Mouse (Mus musculus): ENCODE measurements at regions not wholly inside any gene's neighbourhood (a gene's known extent, or its start where the extent isn't known, plus 50 kb on each side); places are given as distances from the start of the nearest gene placed in this dataset.

DNA sequence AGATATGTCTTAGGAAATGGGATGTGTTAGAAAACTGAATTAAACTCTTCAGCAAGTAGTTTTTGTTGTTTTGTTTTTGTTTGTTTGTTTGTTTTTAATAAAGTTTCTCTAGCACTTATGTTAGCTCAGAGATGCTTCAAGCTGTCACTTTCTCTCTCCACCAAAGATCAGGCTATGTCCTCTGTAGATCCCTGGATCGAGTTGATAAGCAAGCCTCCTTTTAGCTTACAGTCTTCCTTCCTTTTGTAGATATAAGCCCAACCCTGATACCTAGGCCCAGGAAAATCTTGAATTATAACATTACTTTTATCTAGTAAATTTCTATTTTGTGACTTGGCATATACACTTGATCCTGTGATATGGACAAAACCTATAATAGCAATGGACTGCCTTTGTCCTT, 232.0 kb downstream of the Pik3r1 start:
- ATAC-seq (ENCODE audit: insufficient number of reproducible peaks, insufficient read depth, low FRiP score, low TSS enrichment, low read depth), result no peak
- Histone ChIP-seq H3K27ac (no peak overlapping the region), H3K27me3 (peaks cover 3% of the 10 kb centered on the region; the same call in 1 of the 2 replicates), H3K36me3 (no peaks in the 10 kb centered on the region), H3K9me3 (no peaks in the 10 kb centered on the region), H3K4me2 (no peak overlapping the region), H3K4me3 (replicated peaks) (no peak overlapping the region), H3K4me1 (replicated peaks) (peaks cover 8% of the 10 kb centered on the region), H3K9ac (replicated peaks) (no peak overlapping the region)
- 75% methylated on average over 1 of the region's 1 CpGs for WGBS

DNA sequence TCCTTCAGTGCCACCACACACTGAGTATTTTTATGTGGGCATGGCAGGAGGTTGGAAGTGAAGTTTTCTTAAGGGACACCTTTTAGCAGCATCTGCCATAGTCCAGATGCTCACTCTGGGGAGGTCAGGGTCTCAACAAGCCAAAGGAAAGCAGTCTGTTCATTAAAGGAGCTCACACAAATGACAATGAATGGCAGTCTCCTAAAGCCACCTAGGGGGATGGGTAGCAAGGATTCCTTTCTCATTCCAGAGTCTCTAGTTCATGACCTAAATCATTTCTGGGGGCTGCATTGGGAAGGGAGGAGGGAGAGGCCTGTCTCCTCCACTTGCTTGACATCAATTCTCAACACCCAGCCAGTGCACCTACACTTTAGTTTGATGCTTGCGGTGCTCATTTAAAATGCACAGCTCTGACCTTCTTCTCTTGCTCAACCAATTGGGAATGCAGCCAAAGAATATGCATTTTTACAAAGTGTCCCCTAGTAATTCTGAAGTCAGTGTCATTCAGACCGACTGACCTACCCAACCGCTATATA, 232.6 kb downstream of the Pik3r1 start:
- Histone ChIP-seq H3K4me3 (replicated peaks) (no peak overlapping the region), H3K9me3 (no peaks in the 10 kb centered on the region), H3K4me2 (no peak overlapping the region), H3K36me3 (no peaks in the 10 kb centered on the region), H3K27me3 (no peaks in the 10 kb centered on the region), H3K4me1 (replicated peaks) (peaks cover 1% of the 10 kb centered on the region), H3K9ac (replicated peaks) (no peak overlapping the region), H3K27ac (no peak overlapping the region)
- WGBS, result 92% methylated on average over 3 of the region's 3 CpGs
- no peak for ATAC-seq (ENCODE audit: insufficient number of reproducible peaks, insufficient read depth, low FRiP score, low TSS enrichment, low read depth)

DNA sequence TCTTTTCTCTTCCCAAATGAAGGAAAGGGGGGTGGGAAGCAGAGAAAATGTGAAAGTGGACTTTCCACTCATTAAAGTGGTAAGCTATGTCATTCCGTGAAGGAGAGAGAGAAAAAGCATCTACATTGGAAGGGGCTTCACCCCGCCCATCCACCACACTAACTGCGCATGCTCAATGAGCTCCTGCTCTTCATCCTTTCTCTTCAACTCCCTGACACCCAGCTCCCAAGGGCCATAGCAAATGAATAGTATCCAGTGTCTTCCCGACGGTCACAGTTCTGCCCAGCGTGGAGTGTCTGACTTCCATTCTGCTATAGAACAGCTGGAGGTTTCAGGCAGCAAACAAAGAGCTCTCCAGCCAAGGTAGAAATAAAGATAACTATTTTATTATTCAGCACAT, 233.5 kb downstream of the Pik3r1 start:
- no peak overlapping the region for H3K4me3 ChIP-seq (replicated peaks)
- no peak overlapping the region for H3K27ac ChIP-seq
- no peaks in the 10 kb centered on the region for H3K9me3 ChIP-seq
- H3K4me1 ChIP-seq (replicated peaks), result no peaks in the 10 kb centered on the region
- ATAC-seq (ENCODE audit: insufficient number of reproducible peaks, insufficient read depth, low FRiP score, low TSS enrichment, low read depth), result no peak
- WGBS, result 73% methylated on average over 6 of the region's 6 CpGs
- H3K9ac ChIP-seq (replicated peaks), result no peak overlapping the region
- no peaks in the 10 kb centered on the region for H3K27me3 ChIP-seq
- H3K4me2 ChIP-seq, result no peak overlapping the region
- H3K36me3 ChIP-seq, result no peaks in the 10 kb centered on the region

- H3K4me1 ChIP-seq (replicated peaks), result no peaks in the 10 kb centered on the region
- H3K36me3 ChIP-seq, result no peaks in the 10 kb centered on the region
- H3K27me3 ChIP-seq, result no peaks in the 10 kb centered on the region
- H3K9me3 ChIP-seq, result no peaks in the 10 kb centered on the region
- WGBS, result 36% methylated on average over 4 of the region's 4 CpGs
- H3K4me2 ChIP-seq, result no peak overlapping the region
- H3K4me3 ChIP-seq (replicated peaks), result no peak overlapping the region
- ATAC-seq (ENCODE audit: insufficient number of reproducible peaks, insufficient read depth, low FRiP score, low TSS enrichment, low read depth), result no peak
- H3K27ac ChIP-seq, result no peak overlapping the region
- H3K9ac ChIP-seq (replicated peaks), result no peak overlapping the region
Measured at GRCm38 (mm10) chr13:101532913-101533312, 235.1 kb downstream of the Pik3r1 start.

DNA sequence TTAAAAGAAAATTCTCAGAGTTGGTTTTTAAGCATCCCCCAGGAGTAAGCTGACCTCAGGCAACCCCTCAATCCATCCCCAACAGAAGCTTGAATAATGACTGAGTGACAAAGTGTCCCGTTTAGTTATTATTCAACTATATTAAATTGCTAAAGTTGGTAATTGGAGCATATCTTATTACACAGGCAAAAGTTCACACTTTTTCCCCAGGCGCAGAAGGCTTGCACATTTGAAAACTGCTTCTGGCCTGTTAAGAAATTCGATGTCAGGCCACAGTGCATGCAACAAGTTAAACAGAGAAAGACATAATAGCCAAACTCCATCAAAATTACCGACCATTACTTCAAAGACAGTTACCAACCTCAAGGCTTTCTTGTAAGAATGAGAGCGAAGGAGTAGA, 240.3 kb downstream of the Pik3r1 start:
- no peaks in the 10 kb centered on the region for H3K9me3 ChIP-seq
- H3K27me3 ChIP-seq, result no peaks in the 10 kb centered on the region
- no peak for ATAC-seq (ENCODE audit: insufficient number of reproducible peaks, insufficient read depth, low FRiP score, low TSS enrichment, low read depth)
- no peaks in the 10 kb centered on the region for H3K36me3 ChIP-seq
- H3K4me3 ChIP-seq (replicated peaks), result no peak overlapping the region
- H3K27ac ChIP-seq, result no peak overlapping the region
- WGBS, result 76% methylated on average over 5 of the region's 5 CpGs
- no peak overlapping the region for H3K9ac ChIP-seq (replicated peaks)
- no peak overlapping the region for H3K4me2 ChIP-seq
- H3K4me1 ChIP-seq (replicated peaks), result no peaks in the 10 kb centered on the region

DNA sequence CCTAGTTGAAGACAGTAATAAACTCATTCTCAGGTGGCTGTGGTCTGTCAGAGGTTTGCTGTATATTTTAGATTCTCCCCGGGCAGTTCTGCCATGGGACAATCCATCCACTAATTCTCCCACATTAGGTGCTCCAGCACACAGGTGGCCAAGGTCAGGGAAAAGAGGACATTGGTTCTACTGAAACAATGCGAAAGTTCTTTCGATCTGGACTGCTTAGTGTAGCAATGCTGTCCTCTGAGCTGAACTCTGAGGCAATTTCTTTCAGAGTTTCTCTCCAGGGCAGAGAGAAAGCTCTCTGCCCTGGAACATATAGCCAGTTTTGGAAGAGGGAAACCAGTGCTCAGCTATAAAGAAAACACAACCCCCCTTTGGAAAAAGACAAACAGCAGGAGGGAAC, 243.2 kb downstream of the Pik3r1 start:
- 84% methylated on average over 3 of the region's 3 CpGs for WGBS

DNA sequence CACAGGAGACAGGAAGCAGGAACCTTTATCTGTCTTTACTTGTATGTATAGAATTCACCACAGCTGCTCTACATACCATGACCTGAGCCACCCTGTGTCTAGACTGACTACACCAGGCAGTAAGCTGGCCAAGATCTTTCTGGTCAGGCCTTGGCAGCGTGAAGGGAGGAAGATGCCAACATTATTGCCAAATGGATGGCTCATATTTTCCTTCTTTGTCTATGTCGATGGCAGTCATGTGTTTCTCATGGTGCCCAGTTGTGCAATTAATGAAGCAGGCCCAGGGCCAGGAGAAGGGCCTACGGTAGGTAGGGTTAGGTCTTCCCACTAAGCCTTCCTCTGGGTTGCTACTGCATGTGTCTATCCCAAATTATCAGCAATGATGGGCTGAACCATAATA, 243.8 kb downstream of the Pik3r1 start:
- Histone ChIP-seq H3K36me3 (no peaks in the 10 kb centered on the region), H3K9me3 (no peaks in the 10 kb centered on the region), H3K9ac (replicated peaks) (no peak overlapping the region), H3K27ac (no peak overlapping the region), H3K4me2 (no peak overlapping the region), H3K27me3 (no peaks in the 10 kb centered on the region), H3K4me1 (replicated peaks) (no peaks in the 10 kb centered on the region), H3K4me3 (replicated peaks) (no peak overlapping the region)
- ATAC-seq (ENCODE audit: insufficient number of reproducible peaks, insufficient read depth, low FRiP score, low TSS enrichment, low read depth), result no peak
- WGBS, result 89% methylated on average over 3 of the region's 3 CpGs

More for the DNA sequence above, 243.2 kb downstream of the Pik3r1 start:
- ATAC-seq (ENCODE audit: insufficient number of reproducible peaks, insufficient read depth, low FRiP score, low TSS enrichment, low read depth), result no peak
- H3K4me2 ChIP-seq, result no peak overlapping the region
- no peak overlapping the region for H3K9ac ChIP-seq (replicated peaks)
- no peaks in the 10 kb centered on the region for H3K27me3 ChIP-seq
- no peak overlapping the region for H3K27ac ChIP-seq
- H3K9me3 ChIP-seq, result no peaks in the 10 kb centered on the region
- H3K4me1 ChIP-seq (replicated peaks), result no peaks in the 10 kb centered on the region
- H3K36me3 ChIP-seq, result no peaks in the 10 kb centered on the region
- H3K4me3 ChIP-seq (replicated peaks), result no peak overlapping the region

- ATAC-seq (ENCODE audit: insufficient number of reproducible peaks, insufficient read depth, low FRiP score, low TSS enrichment, low read depth), result no peak
- Histone ChIP-seq H3K9me3 (no peaks in the 10 kb centered on the region), H3K27ac (no peak overlapping the region), H3K4me2 (no peak overlapping the region), H3K36me3 (no peaks in the 10 kb centered on the region), H3K9ac (replicated peaks) (no peak overlapping the region), H3K4me3 (replicated peaks) (no peak overlapping the region), H3K27me3 (no peaks in the 10 kb centered on the region), H3K4me1 (replicated peaks) (no peaks in the 10 kb centered on the region)
- WGBS, result 85% methylated on average over 3 of the region's 3 CpGs
Measured at GRCm38 (mm10) chr13:101523492-101523891, 244.5 kb downstream of the Pik3r1 start.

DNA sequence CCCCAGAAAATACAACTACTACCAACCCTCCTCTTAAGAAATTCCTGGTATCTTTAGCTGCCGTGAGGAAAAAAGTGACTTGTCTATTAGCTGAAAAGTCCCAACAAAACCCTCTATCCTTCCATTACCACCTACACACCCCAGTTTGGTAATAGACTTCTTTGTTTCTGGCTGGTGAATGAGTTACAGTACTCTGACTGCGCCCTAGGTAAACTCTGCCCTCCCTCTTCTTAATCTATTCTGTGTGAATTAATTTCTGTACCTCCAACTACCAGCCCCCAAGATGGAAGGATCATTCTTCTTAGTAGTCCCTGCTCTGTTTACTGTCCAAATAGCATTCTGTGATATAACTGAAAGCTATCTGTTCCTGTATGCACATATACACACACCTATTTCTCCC, 245.4 kb downstream of the Pik3r1 start:
- H3K27me3 ChIP-seq, result no peaks in the 10 kb centered on the region
- no peaks in the 10 kb centered on the region for H3K9me3 ChIP-seq
- no peaks in the 10 kb centered on the region for H3K36me3 ChIP-seq
- H3K4me2 ChIP-seq, result no peak overlapping the region
- H3K4me3 ChIP-seq (replicated peaks), result no peak overlapping the region
- no peak overlapping the region for H3K27ac ChIP-seq
- H3K4me1 ChIP-seq (replicated peaks), result no peaks in the 10 kb centered on the region
- no peak for ATAC-seq (ENCODE audit: insufficient number of reproducible peaks, insufficient read depth, low FRiP score, low TSS enrichment, low read depth)
- 81% methylated on average over 2 of the region's 2 CpGs for WGBS
- no peak overlapping the region for H3K9ac ChIP-seq (replicated peaks)

DNA sequence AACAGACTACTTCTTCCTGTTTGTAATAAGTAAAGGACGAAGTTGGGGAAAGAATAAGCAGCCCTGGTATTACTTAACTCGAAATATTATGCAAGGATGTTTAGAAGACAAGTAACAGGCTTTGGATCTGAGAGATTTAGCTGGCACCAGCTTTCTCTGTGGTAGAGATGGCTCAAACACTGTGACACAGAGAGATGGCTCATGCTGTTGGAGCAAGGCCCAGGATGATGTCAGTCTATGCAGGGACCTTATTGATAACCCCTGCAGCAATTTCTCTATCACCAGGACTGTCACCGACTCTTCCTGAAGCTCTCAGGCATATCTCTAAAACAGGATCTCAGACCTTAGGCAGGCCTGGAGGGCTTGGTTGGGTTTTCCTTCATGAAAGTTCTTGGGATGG, 254.7 kb downstream of the Pik3r1 start:
- Histone ChIP-seq H3K36me3 (no peaks in the 10 kb centered on the region), H3K4me1 (replicated peaks) (no peaks in the 10 kb centered on the region), H3K27ac (no peak overlapping the region), H3K9me3 (0 out of 2 replicates have a peak, but pooled peaks cover 5% of the 10 kb centered on the region), H3K9ac (replicated peaks) (no peak overlapping the region), H3K4me2 (no peak overlapping the region), H3K4me3 (replicated peaks) (no peak overlapping the region), H3K27me3 (no peaks in the 10 kb centered on the region)
- ATAC-seq (ENCODE audit: insufficient number of reproducible peaks, insufficient read depth, low FRiP score, low TSS enrichment, low read depth), result no peak
- 69% methylated on average over 3 of the region's 3 CpGs for WGBS

DNA sequence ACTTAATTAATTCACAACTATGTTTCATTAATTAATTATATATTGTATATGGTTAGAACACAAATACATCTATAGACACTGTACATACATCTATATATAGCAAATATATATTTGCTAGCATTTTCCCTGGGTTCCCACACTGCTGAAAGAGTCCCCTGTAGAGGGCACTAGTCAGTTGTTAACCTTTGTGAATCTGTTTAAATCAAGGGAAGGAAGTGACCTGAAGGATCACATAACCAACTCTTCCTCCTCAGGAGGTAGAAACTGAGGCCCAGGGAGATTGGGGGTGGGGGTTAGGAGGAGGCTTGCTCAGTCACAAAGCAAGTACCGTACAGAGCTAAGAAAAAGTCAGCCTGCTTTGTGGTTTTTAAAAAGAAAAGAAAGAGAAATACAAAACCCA, 258.1 kb downstream of the Pik3r1 start:
- no peaks in the 10 kb centered on the region for H3K9me3 ChIP-seq
- H3K4me3 ChIP-seq (replicated peaks), result no peak overlapping the region
- no peaks in the 10 kb centered on the region for H3K36me3 ChIP-seq
- ATAC-seq (ENCODE audit: insufficient number of reproducible peaks, insufficient read depth, low FRiP score, low TSS enrichment, low read depth), result no peak
- WGBS, result 76% methylated on average over 1 of the region's 1 CpGs
- H3K27me3 ChIP-seq, result no peaks in the 10 kb centered on the region; the same call in 1 of the 2 replicates
- H3K9ac ChIP-seq (replicated peaks), result no peak overlapping the region
- no peaks in the 10 kb centered on the region for H3K4me1 ChIP-seq (replicated peaks)
- H3K27ac ChIP-seq, result no peak overlapping the region
- H3K4me2 ChIP-seq, result no peak overlapping the region

- Histone ChIP-seq H3K27ac (no peak overlapping the region), H3K27me3 (no peaks in the 10 kb centered on the region; the same call in 1 of the 2 replicates), H3K4me2 (no peak overlapping the region), H3K9me3 (no peaks in the 10 kb centered on the region), H3K9ac (replicated peaks) (no peak overlapping the region), H3K4me1 (replicated peaks) (no peaks in the 10 kb centered on the region), H3K4me3 (replicated peaks) (no peak overlapping the region), H3K36me3 (no peaks in the 10 kb centered on the region)
- no peak for ATAC-seq (ENCODE audit: insufficient number of reproducible peaks, insufficient read depth, low FRiP score, low TSS enrichment, low read depth)
Measured at GRCm38 (mm10) chr13:101508331-101508730, 259.7 kb downstream of the Pik3r1 start.
